Mouse (Mus musculus): ENCODE measurements around the gene Tfpi2. TPM values are rescaled to one million over a fixed set of nuclear protein-coding genes. Genes with fewer than 3 reads are reported as not detected.

The Tfpi2 gene
- polyA plus RNA-seq, 1 experiment: 0.21 TPM

- no peak overlapping the region for H3K4me3 ChIP-seq (replicated peaks; ENCODE audit: insufficient read depth, low read depth, low read length)
- H3K27ac ChIP-seq (ENCODE audit: insufficient read depth, low read length): no peak overlapping the region
- DNase-seq: peak in 1 of 2 experiments; percentile 1
- TF ChIP-seq POLR2A (IDR thresholded peaks at IDR 0.05; ENCODE audit: borderline replicate concordance, insufficient read depth, low read length): no peak
- TF ChIP-seq CTCF (IDR thresholded peaks at IDR 0.05; ENCODE audit: borderline replicate concordance, insufficient read depth, low read depth, low read length): no peak
- WGBS: 21% methylated on average over 31 of the region's 31 CpGs
- no peaks in the 10 kb centered on the region for H3K27me3 ChIP-seq (ENCODE audit: control insufficient read depth, insufficient read depth, low read length)
- H3K4me1 ChIP-seq (ENCODE audit: control insufficient read depth, insufficient read depth, low read length): no peaks in the 10 kb centered on the region
These were observed 20.8 kb downstream of the Tfpi2 start for GRCm38 (mm10) chr6:3967676-3968626.

GRCm38 (mm10) chr6:3954969-3955368, 33.8 kb downstream of the Tfpi2 start:
- 47% methylated on average over 4 of the region's 4 CpGs for WGBS
- Histone ChIP-seq H3K4me3 (replicated peaks; ENCODE audit: insufficient read depth, low read depth, low read length) (no peak overlapping the region), H3K27ac (ENCODE audit: insufficient read depth, low read length) (no peak overlapping the region), H3K27me3 (ENCODE audit: control insufficient read depth, insufficient read depth, low read length) (no peaks in the 10 kb centered on the region), H3K4me1 (ENCODE audit: control insufficient read depth, insufficient read depth, low read length) (no peaks in the 10 kb centered on the region)
- DNase-seq: no peak
- TF ChIP-seq POLR2A (IDR thresholded peaks at IDR 0.05; ENCODE audit: borderline replicate concordance, insufficient read depth, low read length) (no peak), CTCF (IDR thresholded peaks at IDR 0.05; ENCODE audit: borderline replicate concordance, insufficient read depth, low read depth, low read length) (no peak)

GRCm38 (mm10) chr6:3936140-3936714, 52.5 kb downstream of the Tfpi2 start:
- TF ChIP-seq CTCF (IDR thresholded peaks at IDR 0.05; ENCODE audit: borderline replicate concordance, insufficient read depth, low read depth, low read length) (no peak), POLR2A (IDR thresholded peaks at IDR 0.05; ENCODE audit: borderline replicate concordance, insufficient read depth, low read length) (no peak)
- no peak overlapping the region for H3K4me3 ChIP-seq (replicated peaks; ENCODE audit: insufficient read depth, low read depth, low read length)
- WGBS: 44% methylated on average over 1 of the region's 1 CpGs
- no peak overlapping the region for H3K27ac ChIP-seq (ENCODE audit: insufficient read depth, low read length)
- H3K4me1 ChIP-seq (ENCODE audit: control insufficient read depth, insufficient read depth, low read length): no peaks in the 10 kb centered on the region
- no peaks in the 10 kb centered on the region for H3K27me3 ChIP-seq (ENCODE audit: control insufficient read depth, insufficient read depth, low read length)
- no peak for DNase-seq

GRCm38 (mm10) chr6:3935606-3936005, 53.1 kb downstream of the Tfpi2 start:
- TF ChIP-seq POLR2A (IDR thresholded peaks at IDR 0.05; ENCODE audit: borderline replicate concordance, insufficient read depth, low read length) (no peak), CTCF (IDR thresholded peaks at IDR 0.05; ENCODE audit: borderline replicate concordance, insufficient read depth, low read depth, low read length) (no peak)
- 56% methylated on average over 2 of the region's 2 CpGs for WGBS

GRCm38 (mm10) chr6:3935048-3935447, 53.7 kb downstream of the Tfpi2 start:
- no peak overlapping the region for H3K4me3 ChIP-seq (replicated peaks; ENCODE audit: insufficient read depth, low read depth, low read length)
- no peaks in the 10 kb centered on the region for H3K4me1 ChIP-seq (ENCODE audit: control insufficient read depth, insufficient read depth, low read length)
- H3K27me3 ChIP-seq (ENCODE audit: control insufficient read depth, insufficient read depth, low read length): no peaks in the 10 kb centered on the region
- no peak overlapping the region for H3K27ac ChIP-seq (ENCODE audit: insufficient read depth, low read length)
- 81% methylated on average over 2 of the region's 2 CpGs for WGBS
- no peak for TF ChIP-seq POLR2A (IDR thresholded peaks at IDR 0.05; ENCODE audit: borderline replicate concordance, insufficient read depth, low read length)
- TF ChIP-seq CTCF (IDR thresholded peaks at IDR 0.05; ENCODE audit: borderline replicate concordance, insufficient read depth, low read depth, low read length): no peak
- no peak for DNase-seq

More at GRCm38 (mm10) chr6:3935606-3936005, 53.1 kb downstream of the Tfpi2 start:
- Histone ChIP-seq H3K27ac (ENCODE audit: insufficient read depth, low read length) (no peak overlapping the region), H3K4me1 (ENCODE audit: control insufficient read depth, insufficient read depth, low read length) (no peaks in the 10 kb centered on the region), H3K27me3 (ENCODE audit: control insufficient read depth, insufficient read depth, low read length) (no peaks in the 10 kb centered on the region), H3K4me3 (replicated peaks; ENCODE audit: insufficient read depth, low read depth, low read length) (no peak overlapping the region)
- no peak for DNase-seq

GRCm38 (mm10) chr6:3926140-3926539, 62.6 kb downstream of the Tfpi2 start:
- WGBS: 78% methylated on average over 4 of the region's 4 CpGs
- no peak for DNase-seq
- no peak overlapping the region for H3K4me3 ChIP-seq (replicated peaks; ENCODE audit: insufficient read depth, low read depth, low read length)
- H3K27ac ChIP-seq (ENCODE audit: insufficient read depth, low read length): no peak overlapping the region
- no peaks in the 10 kb centered on the region for H3K4me1 ChIP-seq (ENCODE audit: control insufficient read depth, insufficient read depth, low read length)
- TF ChIP-seq POLR2A (IDR thresholded peaks at IDR 0.05; ENCODE audit: borderline replicate concordance, insufficient read depth, low read length) (no peak), CTCF (IDR thresholded peaks at IDR 0.05; ENCODE audit: borderline replicate concordance, insufficient read depth, low read depth, low read length) (no peak)
- no peaks in the 10 kb centered on the region for H3K27me3 ChIP-seq (ENCODE audit: control insufficient read depth, insufficient read depth, low read length)

- Histone ChIP-seq H3K27me3 (ENCODE audit: control insufficient read depth, insufficient read depth, low read length) (no peaks in the 10 kb centered on the region), H3K4me3 (replicated peaks; ENCODE audit: insufficient read depth, low read depth, low read length) (no peak overlapping the region), H3K27ac (ENCODE audit: insufficient read depth, low read length) (no peak overlapping the region), H3K4me1 (ENCODE audit: control insufficient read depth, insufficient read depth, low read length) (no peaks in the 10 kb centered on the region)
- 81% methylated on average over 4 of the region's 4 CpGs for WGBS
- TF ChIP-seq POLR2A (IDR thresholded peaks at IDR 0.05; ENCODE audit: borderline replicate concordance, insufficient read depth, low read length): no peak
- no peak for TF ChIP-seq CTCF (IDR thresholded peaks at IDR 0.05; ENCODE audit: borderline replicate concordance, insufficient read depth, low read depth, low read length)
- no peak for DNase-seq
These were observed 65.8 kb downstream of the Tfpi2 start for GRCm38 (mm10) chr6:3922870-3923269.
